Mouse (Mus musculus) adrenal gland, postnatal 14 days (tissue): Measurements from ENCODE around the gene Esp4. TPM values are rescaled to one million over a fixed set of nuclear protein-coding genes. Genes with fewer than 3 reads are reported as not detected.
"Not testable (repeated sequence)": the region's sequence is repeated elsewhere in the genome, so short reads cannot be mapped to it uniquely, and the experiment has no call there.

ENCODE experiments used
- DNase-seq: peaks from one replicate; pipeline ENCODE4 v3.0.0; 2021; ENCODE audit warnings: mixed read lengths
- long read RNA-seq, 2 experiments: library from polyadenylated mRNA; stranded (forward); transcript quantifications; one replicate each; pipeline ENCODE4 v2.0.0; 2021
- total RNA-seq: library from RNA; stranded (reverse); gene quantifications from 2 replicates; pipeline ENCODE4 v1.2.3, GENCODE M21; 2021

Gene Esp4
- not detected in 2 replicates for total RNA-seq
- long read RNA-seq, experiment 1: 0 reads
- long read RNA-seq, experiment 2: 0 reads

GRCm38 (mm10) chr17:40598294-40598693, at the start of gene Esp4:
TSS of gene Esp4 (plus strand) at chr17:40598594.
- no peak for DNase-seq

- no peak for DNase-seq
Measured at GRCm38 (mm10) chr17:40553470-40553869, 44.9 kb upstream of the Esp4 start.

GRCm38 (mm10) chr17:40561207-40561606, 37.2 kb upstream of the Esp4 start, which contains the start of gene Esp6:
TSS of gene Esp6 (plus strand) at chr17:40561507.
- DNase-seq: no peak

GRCm38 (mm10) chr17:40583906-40584305, 14.5 kb upstream of the Esp4 start:
- DNase-seq: not testable (repeated sequence)

- no peak for DNase-seq
Measured at GRCm38 (mm10) chr17:40591297-40591696, 7.1 kb upstream of the Esp4 start.

- not testable (repeated sequence) for DNase-seq
Measured at GRCm38 (mm10) chr17:40631775-40632174, 33.4 kb downstream of the Esp4 start, which contains the start of gene Esp3. TSS of gene Esp3 (plus strand) at chr17:40632075.

Other genes with a start within 250 kb of the Esp4 start
- not detected in 2 replicates for gene Esp8, start 78.6 kb upstream of the Esp4 start, total RNA-seq
- not detected in 2 replicates for gene Esp6, start 37.1 kb upstream of the Esp4 start, total RNA-seq
- gene Esp3, start 33.5 kb downstream of the Esp4 start, total RNA-seq: not detected in 2 replicates
- not detected in 2 replicates for gene Esp1, start 128.5 kb downstream of the Esp4 start, total RNA-seq
- gene Crisp2, start 208.4 kb downstream of the Esp4 start, total RNA-seq: not detected in 2 replicates
- 0.98 and 4.2 TPM in 2 replicates for gene Rhag, start 212.5 kb downstream of the Esp4 start, total RNA-seq